Mouse (Mus musculus): ENCODE measurements around the gene Gm20696.

GRCm38 (mm10) chr6:99545437-99545836 is 121.2 kb downstream of the Gm20696 start:
- TF ChIP-seq CTCF (IDR thresholded peaks at IDR 0.05; ENCODE audit: control insufficient read depth, insufficient read depth, low read length) (no peak), POLR2A (IDR thresholded peaks at IDR 0.05; ENCODE audit: borderline replicate concordance, control insufficient read depth, low read depth, low read length) (no peak)
